Mouse (Mus musculus): Measurements from ENCODE around the gene Pclo. TPM values are rescaled to one million over a fixed set of nuclear protein-coding genes. Genes with fewer than 3 reads are reported as not detected.
A peak's percentile ranks its signal among the peaks of the same experiment; 100 is the strongest.

Gene Pclo
- polyA plus RNA-seq, 1 experiment from 2014 or later = 13.5 TPM

DNA sequence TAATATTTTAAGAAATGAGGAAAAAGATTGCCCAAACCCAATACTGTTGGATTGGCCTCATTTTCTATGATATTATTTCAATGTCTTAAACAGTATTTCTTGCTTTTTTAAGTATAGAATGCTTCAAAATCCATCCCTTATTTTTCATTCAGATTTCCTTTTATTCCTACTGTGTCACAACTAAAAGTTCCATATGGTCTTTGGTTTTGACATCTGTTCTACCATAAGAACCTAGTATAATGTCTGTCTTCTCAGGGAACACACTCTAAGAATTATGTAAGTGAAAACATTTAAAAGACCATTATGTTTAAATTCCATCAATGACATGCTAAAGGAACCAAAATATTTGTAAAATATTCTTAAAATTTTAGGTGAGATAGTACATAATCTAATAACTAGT lies 186.2 kb downstream of the Pclo start:
- H3K27me3 ChIP-seq (replicated peaks) = no peaks in the 10 kb centered on the region
- H3K27ac ChIP-seq = no peak overlapping the region
- H3K9me3 ChIP-seq = no peaks in the 10 kb centered on the region
- no peaks in the 10 kb centered on the region for H3K4me1 ChIP-seq
- no peak for ATAC-seq (replicated peaks)
- H3K4me3 ChIP-seq = no peak overlapping the region
- H3K4me2 ChIP-seq = no peak overlapping the region
- H3K9ac ChIP-seq = no peak overlapping the region
- H3K36me3 ChIP-seq (replicated peaks) = no peaks in the 10 kb centered on the region

DNA sequence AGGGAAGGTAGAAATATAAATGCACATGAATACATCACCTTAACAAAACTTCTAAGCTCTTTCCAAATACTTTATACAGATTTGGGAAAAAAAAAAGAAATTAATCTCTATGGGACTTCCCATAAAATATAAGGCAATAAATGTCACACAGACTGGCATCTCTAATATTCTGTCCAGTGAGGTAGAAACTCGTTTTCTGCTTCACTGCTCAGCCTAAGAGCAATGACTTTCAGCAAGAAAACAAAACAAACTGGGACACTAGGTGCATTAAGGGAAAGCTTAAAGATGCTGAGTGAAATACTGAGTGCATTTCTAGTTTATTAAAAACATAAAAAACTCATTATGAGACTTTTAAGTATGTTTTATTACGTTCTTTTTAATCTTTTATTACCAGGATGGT lies 190.7 kb downstream of the Pclo start:
- no peaks in the 10 kb centered on the region for H3K27me3 ChIP-seq (replicated peaks)
- no peak overlapping the region for H3K4me2 ChIP-seq
- H3K4me1 ChIP-seq = no peaks in the 10 kb centered on the region
- H3K4me3 ChIP-seq = no peak overlapping the region
- no peaks in the 10 kb centered on the region for H3K9me3 ChIP-seq
- H3K9ac ChIP-seq = no peak overlapping the region
- no peaks in the 10 kb centered on the region for H3K36me3 ChIP-seq (replicated peaks)
- H3K27ac ChIP-seq = no peak overlapping the region
- 63% methylated on average over 2 of the region's 2 CpGs for WGBS
- no peak for ATAC-seq (replicated peaks)

DNA sequence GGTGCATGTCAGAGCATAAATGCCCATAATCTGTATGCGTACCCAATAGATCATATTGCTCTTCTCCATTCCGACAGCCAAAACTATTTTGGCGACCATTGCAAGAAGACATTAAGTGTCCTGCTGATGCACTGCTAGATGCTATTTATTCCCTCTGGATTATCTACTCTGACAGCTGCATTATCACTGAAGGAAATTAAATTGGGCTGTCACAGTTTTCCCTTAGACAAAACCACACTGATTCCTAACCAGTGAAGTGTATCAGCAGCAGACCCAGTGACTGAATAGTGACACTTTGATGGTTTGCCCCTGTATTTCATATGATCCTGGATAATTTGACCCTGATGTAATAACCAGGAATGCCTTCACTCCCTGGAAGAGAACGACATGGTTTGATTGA lies 192.6 kb downstream of the Pclo start:
- 36% methylated on average over 4 of the region's 4 CpGs for WGBS
- Histone ChIP-seq H3K36me3 (replicated peaks) (no peaks in the 10 kb centered on the region), H3K9me3 (no peaks in the 10 kb centered on the region), H3K9ac (no peak overlapping the region), H3K27ac (no peak overlapping the region), H3K4me2 (no peak overlapping the region), H3K4me3 (no peak overlapping the region), H3K27me3 (replicated peaks) (no peaks in the 10 kb centered on the region), H3K4me1 (no peaks in the 10 kb centered on the region)
- no peak for ATAC-seq (replicated peaks)

GRCm38 (mm10) chr5:14723576-14723975 lies 208.9 kb downstream of the Pclo start:
- no peaks in the 10 kb centered on the region for H3K4me1 ChIP-seq
- no peaks in the 10 kb centered on the region for H3K27me3 ChIP-seq (replicated peaks)
- WGBS = 67% methylated on average over 3 of the region's 3 CpGs
- H3K9me3 ChIP-seq = peaks cover 3% of the 10 kb centered on the region; the same call in 1 of the 2 replicates
- H3K9ac ChIP-seq = no peak overlapping the region
- H3K4me3 ChIP-seq = no peak overlapping the region
- H3K4me2 ChIP-seq = no peak overlapping the region
- no peak overlapping the region for H3K27ac ChIP-seq
- ATAC-seq (replicated peaks) = peak; percentile 45; the same call in 1 of the 2 replicates
- no peaks in the 10 kb centered on the region; the same call in 1 of the 2 replicates for H3K36me3 ChIP-seq (replicated peaks)

- no peak overlapping the region for H3K4me2 ChIP-seq
- no peaks in the 10 kb centered on the region for H3K27me3 ChIP-seq (replicated peaks)
- H3K4me3 ChIP-seq = no peak overlapping the region
- H3K27ac ChIP-seq = no peak overlapping the region
- 87% methylated on average over 3 of the region's 3 CpGs for WGBS
- H3K9me3 ChIP-seq = peaks cover 3% of the 10 kb centered on the region; the same call in 1 of the 2 replicates
- H3K4me1 ChIP-seq = no peaks in the 10 kb centered on the region
- ATAC-seq (replicated peaks) = no peak
- H3K9ac ChIP-seq = no peak overlapping the region
- no peaks in the 10 kb centered on the region; the same call in 1 of the 2 replicates for H3K36me3 ChIP-seq (replicated peaks)
Observed at GRCm38 (mm10) chr5:14728676-14729253, 214.0 kb downstream of the Pclo start.

DNA sequence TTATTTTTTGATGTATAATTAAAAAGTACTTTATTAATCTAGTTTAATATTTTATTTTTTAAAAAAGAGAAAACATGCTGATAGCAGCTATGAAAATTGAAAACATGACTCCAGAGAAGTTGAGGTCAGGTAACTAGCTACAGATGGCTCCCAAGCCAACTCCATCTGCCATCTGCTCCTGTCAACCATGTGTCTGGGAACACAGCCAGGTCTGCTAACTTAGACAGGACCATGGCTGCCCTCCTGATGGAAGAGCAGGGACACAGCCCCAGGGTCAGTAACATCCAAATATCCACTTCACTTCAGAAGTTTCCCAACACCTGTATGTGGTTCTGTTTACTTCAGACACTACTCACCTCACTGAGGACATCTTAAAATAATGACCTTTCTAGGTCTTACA lies 236.2 kb downstream of the Pclo start:
- ATAC-seq (replicated peaks) = no peak
- H3K4me1 ChIP-seq = no peaks in the 10 kb centered on the region
- H3K4me3 ChIP-seq = no peak overlapping the region
- H3K4me2 ChIP-seq = no peak overlapping the region
- H3K27me3 ChIP-seq (replicated peaks) = no peaks in the 10 kb centered on the region
- no peak overlapping the region for H3K9ac ChIP-seq
- no peak overlapping the region for H3K27ac ChIP-seq
- no peaks in the 10 kb centered on the region for H3K9me3 ChIP-seq
- no peaks in the 10 kb centered on the region for H3K36me3 ChIP-seq (replicated peaks)

DNA sequence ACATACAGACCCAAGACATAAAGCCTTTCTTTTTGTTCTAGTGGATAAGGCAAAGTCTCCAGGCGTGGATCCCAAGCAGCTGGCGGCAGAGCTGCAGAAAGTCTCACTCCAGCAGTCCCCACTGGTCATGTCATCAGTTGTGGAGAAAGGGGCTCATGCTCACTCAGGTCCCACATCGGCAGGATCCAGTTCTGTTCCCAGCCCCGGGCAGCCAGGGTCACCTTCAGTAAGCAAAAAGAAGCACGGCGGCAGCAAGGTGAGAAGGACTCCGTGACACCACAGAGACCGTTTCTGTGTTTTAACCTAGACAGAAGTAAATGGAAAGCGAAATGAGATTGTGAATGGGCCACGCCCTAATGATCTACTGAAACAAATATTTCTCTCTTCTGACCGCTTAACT lies 252.0 kb downstream of the Pclo start:
- WGBS = 94% methylated on average over 11 of the region's 11 CpGs

DNA sequence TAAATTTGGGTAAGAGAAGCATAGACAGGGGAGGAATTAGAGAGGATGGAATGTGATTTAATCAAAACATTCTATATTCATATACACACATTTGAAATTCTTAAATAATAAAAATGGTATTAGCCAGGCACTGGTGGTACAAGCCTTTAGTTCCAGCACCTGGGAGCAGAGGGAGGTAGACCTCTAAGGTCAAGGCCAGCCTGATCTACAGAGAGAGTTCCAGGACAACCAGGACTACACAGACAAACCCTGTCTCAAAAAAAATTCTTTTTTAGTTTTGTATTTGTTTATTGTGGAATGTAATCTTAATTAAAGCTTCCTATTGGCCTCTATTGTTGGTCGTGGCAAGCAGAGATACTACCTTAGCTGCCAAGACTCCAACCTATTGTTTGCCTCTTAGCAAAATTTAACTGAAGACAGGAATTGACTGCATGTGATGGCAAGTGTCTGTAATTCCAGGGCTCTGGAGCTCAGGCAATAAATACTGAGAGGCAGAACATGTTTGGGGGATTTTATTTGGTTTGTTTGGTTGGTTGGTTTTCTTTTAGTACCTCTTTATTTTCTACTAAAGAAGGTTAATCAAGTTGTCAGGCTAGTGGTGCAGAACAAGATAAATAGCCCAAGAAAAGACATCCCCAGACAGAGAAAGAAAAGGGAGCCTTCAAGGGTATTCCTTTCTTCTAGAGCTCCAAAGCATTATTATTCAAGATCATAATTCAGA lies 267.8 kb downstream of the Pclo start:
- Histone ChIP-seq H3K4me3 (no peak overlapping the region), H3K27me3 (replicated peaks) (no peaks in the 10 kb centered on the region), H3K4me2 (no peak overlapping the region), H3K27ac (no peak overlapping the region), H3K9ac (no peak overlapping the region), H3K4me1 (no peaks in the 10 kb centered on the region), H3K9me3 (no peaks in the 10 kb centered on the region), H3K36me3 (replicated peaks) (0 out of 2 replicates have a peak, but pooled peaks cover 4% of the 10 kb centered on the region)
- no peak for ATAC-seq (replicated peaks)
- 32% methylated on average over 1 of the region's 1 CpGs for WGBS

More for the DNA sequence above, 252.0 kb downstream of the Pclo start:
- no peak overlapping the region for H3K4me2 ChIP-seq
- H3K27ac ChIP-seq = no peak overlapping the region
- H3K4me3 ChIP-seq = no peak overlapping the region
- H3K9me3 ChIP-seq = no peaks in the 10 kb centered on the region
- 0 out of 2 replicates have a peak, but pooled peaks cover 6% of the 10 kb centered on the region for H3K36me3 ChIP-seq (replicated peaks)
- H3K27me3 ChIP-seq (replicated peaks) = no peaks in the 10 kb centered on the region
- no peak for ATAC-seq (replicated peaks)
- H3K9ac ChIP-seq = no peak overlapping the region
- H3K4me1 ChIP-seq = no peaks in the 10 kb centered on the region

GRCm38 (mm10) chr5:14793891-14794290 lies 279.2 kb downstream of the Pclo start:
- Histone ChIP-seq H3K4me2 (no peak overlapping the region), H3K36me3 (replicated peaks) (peaks cover 7% of the 10 kb centered on the region; the same call in 1 of the 2 replicates), H3K4me1 (no peaks in the 10 kb centered on the region), H3K9ac (no peak overlapping the region), H3K27me3 (replicated peaks) (no peaks in the 10 kb centered on the region), H3K4me3 (no peak overlapping the region), H3K27ac (no peak overlapping the region), H3K9me3 (no peaks in the 10 kb centered on the region)
- ATAC-seq (replicated peaks) = no peak
- WGBS = 96% methylated on average over 9 of the region's 9 CpGs

DNA sequence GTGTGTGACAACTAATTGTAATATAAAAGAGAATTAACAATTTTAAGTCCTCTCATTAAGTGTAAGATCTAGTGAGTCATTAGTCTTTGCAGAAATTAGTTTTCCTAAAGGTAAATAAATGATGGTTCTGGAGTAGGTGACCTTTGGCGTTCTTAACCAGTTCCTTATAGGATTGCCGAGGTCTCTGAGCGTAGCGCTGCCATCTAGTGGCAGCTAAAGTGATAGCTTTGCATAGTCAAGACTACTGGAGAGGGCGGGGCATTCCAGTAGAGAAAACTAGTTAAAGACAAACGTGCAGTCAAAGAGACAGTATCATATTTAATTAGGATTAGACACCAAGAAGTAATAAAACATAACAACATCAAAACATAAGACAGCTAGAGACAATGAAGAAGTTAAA lies 292.4 kb downstream of the Pclo start:
- no peaks in the 10 kb centered on the region for H3K4me1 ChIP-seq
- H3K36me3 ChIP-seq (replicated peaks) = no peaks in the 10 kb centered on the region
- no peak overlapping the region for H3K4me2 ChIP-seq
- H3K27me3 ChIP-seq (replicated peaks) = no peaks in the 10 kb centered on the region
- H3K4me3 ChIP-seq = no peak overlapping the region
- WGBS = 6% methylated on average over 6 of the region's 6 CpGs
- no peak overlapping the region for H3K27ac ChIP-seq
- H3K9ac ChIP-seq = no peak overlapping the region
- ATAC-seq (replicated peaks) = peak; percentile 89
- no peaks in the 10 kb centered on the region for H3K9me3 ChIP-seq

DNA sequence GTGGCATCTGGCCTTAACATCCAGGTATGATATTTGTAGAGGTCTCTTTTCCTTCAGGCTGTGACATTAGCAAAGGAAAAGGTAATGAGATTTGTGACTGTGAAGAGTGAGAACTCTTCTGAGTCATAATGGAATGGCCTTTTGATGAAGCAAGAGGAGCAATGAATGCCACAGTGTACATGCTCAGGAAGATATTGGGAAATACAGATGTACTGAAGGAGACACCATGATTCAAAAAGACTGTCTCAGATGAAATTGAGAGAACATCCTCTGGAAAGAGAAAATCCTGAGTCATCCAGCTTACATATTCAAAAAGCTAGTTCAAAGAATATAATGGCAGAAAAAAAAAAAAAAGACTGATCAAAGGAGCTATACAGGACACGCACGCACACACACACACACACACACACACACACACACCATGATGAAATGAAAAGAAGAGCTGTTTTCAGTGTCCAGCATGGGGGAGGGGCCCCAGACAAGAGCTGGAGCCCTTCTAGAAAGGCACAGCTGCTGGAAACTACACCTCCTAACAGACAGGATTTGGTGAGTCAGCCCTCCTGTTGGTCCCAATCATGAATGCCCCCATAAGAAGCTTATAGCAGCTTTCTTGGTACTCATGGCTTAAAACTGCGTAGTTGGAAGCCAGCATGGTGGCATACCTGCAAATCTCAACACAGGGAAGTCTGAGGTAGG lies 318.6 kb downstream of the Pclo start:
- 15% methylated on average over 3 of the region's 3 CpGs for WGBS
- Histone ChIP-seq H3K4me3 (no peak overlapping the region), H3K4me2 (no peak overlapping the region), H3K27ac (0 out of 2 replicates have a peak overlapping the region, but pooled peaks have one; percentile 1), H3K4me1 (peaks cover 10% of the 10 kb centered on the region), H3K9ac (no peak overlapping the region), H3K27me3 (replicated peaks) (no peaks in the 10 kb centered on the region), H3K36me3 (replicated peaks) (no peaks in the 10 kb centered on the region), H3K9me3 (no peaks in the 10 kb centered on the region)
- ATAC-seq (replicated peaks) = peak; percentile 69; the same call in 1 of the 2 replicates

DNA sequence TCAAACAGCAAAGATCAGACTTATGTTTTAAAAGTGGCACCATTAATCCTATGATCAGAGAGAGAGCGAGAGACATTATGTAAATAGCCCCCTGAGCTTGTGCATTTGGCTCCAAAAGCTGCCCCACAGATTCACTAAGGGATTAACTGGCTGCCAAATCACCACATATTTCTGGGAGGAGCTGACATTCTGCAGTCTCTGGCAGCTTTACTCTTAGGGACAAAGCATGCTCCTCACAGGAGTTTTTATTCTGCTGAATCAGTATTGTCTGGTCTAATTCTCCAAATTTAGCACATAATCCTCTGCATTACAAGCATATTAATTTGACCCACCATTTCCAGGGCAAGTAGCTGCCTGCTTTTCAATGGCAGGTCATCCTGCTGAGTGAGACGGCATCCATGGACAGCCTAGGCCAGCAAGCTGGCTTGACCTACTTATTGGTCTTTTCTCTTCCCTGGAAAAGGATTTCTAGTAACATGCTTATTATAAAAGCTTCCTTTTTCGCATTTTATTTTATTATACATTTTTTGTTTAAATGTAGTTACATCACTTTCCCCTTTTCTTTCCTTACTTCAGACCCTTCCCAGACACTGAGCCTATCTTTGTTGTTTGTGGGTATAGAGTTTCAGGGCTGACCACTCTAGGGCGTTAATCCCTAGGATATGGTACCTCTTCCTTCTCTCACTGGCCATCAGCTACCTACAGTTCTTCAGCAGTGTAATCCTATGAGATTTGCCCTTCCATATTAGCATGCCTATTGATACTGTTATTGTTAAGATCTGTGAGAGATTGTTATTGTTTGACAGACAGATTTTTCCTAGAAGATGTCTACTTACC lies 319.7 kb downstream of the Pclo start:
- H3K27ac ChIP-seq = 0 out of 2 replicates have a peak overlapping the region, but pooled peaks have one; percentile 4
- H3K27me3 ChIP-seq (replicated peaks) = no peaks in the 10 kb centered on the region
- no peaks in the 10 kb centered on the region for H3K9me3 ChIP-seq
- H3K36me3 ChIP-seq (replicated peaks) = no peaks in the 10 kb centered on the region
- H3K4me3 ChIP-seq = no peak overlapping the region
- H3K4me1 ChIP-seq = peaks cover 10% of the 10 kb centered on the region
- WGBS = 36% methylated on average over 4 of the region's 4 CpGs
- no peak overlapping the region for H3K9ac ChIP-seq
- H3K4me2 ChIP-seq = no peak overlapping the region
- ATAC-seq (replicated peaks) = peak; percentile 87

All from midbrain, embryonic 15.5 days (tissue).